Mouse (Mus musculus) ES-E14 (cell line): ENCODE data around the gene Tax1bp3. TPM values are rescaled to one million over a fixed set of nuclear protein-coding genes. Genes with fewer than 3 reads are reported as not detected.

Experiments
- DNase-seq: peaks from one replicate; pipeline ENCODE4 v3.0.0-alpha.2; 2013; ENCODE audit warnings: low read depth, low spot score
- H3K27ac ChIP-seq: 2 replicates; pipeline ENCODE4 v1.5.1; 2012; ENCODE audit warnings: low read depth, mild to moderate bottlenecking, low read length, moderate library complexity, mixed read lengths; ENCODE audit not compliant: poor library complexity, insufficient read depth, severe bottlenecking
- H3K36me3 ChIP-seq: 2 replicates; pipeline ENCODE4 v1.6.1; 2012; ENCODE audit warnings: mild to moderate bottlenecking, low read length, moderate library complexity, mixed read lengths; ENCODE audit not compliant: control insufficient read depth, poor library complexity, insufficient read depth, severe bottlenecking
- H3K4me1 ChIP-seq, 2 experiments: fragments of 150-350 bp in 1 of 2; sonication (generic) in 1 of 2; 2 replicates each; pipeline ENCODE4 v1.6.1; 2012; ENCODE audit warnings: low read length in 2 of 2, mild to moderate bottlenecking in 1 of 2, mixed read lengths in 1 of 2; ENCODE audit not compliant: control insufficient read depth in 2 of 2, insufficient read depth in 2 of 2, poor library complexity in 1 of 2
- H3K4me3 ChIP-seq, 2 experiments: fragments of 150-350 bp in 1 of 2; sonication (generic) in 1 of 2; 2 replicates each; pipeline ENCODE4 v1.5.1; 2012; ENCODE audit warnings: low read length in 2 of 2, low read depth in 1 of 2, mild to moderate bottlenecking in 1 of 2, mixed read lengths in 1 of 2; ENCODE audit not compliant: insufficient read depth in 1 of 2, poor library complexity in 1 of 2, severe bottlenecking in 1 of 2
- H3K9ac ChIP-seq: 2 replicates; pipeline ENCODE4 v1.6.1; 2012; ENCODE audit warnings: low read depth, mild to moderate bottlenecking, low read length, mixed read lengths; ENCODE audit not compliant: poor library complexity, insufficient read depth, severe bottlenecking
- H3K9me3 ChIP-seq: fragments of 150-350 bp; sonication (generic); 2 replicates; pipeline ENCODE4 v1.6.1; 2012; ENCODE audit warnings: low read depth, mild to moderate bottlenecking, low read length; ENCODE audit not compliant: control insufficient read depth, insufficient read depth
- CHD2 ChIP-seq: IDR thresholded peaks from 2 replicates; pipeline ENCODE4 v1.6.1; 2014; ENCODE audit warnings: mild to moderate bottlenecking, low read depth, low read length, inconsistent platforms
- HCFC1 ChIP-seq: IDR thresholded peaks from 2 replicates; pipeline ENCODE4 v1.6.1; 2012; ENCODE audit warnings: low read length, inconsistent platforms, borderline replicate concordance; ENCODE audit not compliant: insufficient read depth
- MAFK ChIP-seq: IDR thresholded peaks from 2 replicates; pipeline ENCODE4 v1.6.1; 2014; ENCODE audit warnings: mild to moderate bottlenecking, low read depth, low read length, inconsistent platforms; ENCODE audit not compliant: insufficient read depth
- ZC3H11A ChIP-seq: IDR thresholded peaks from 2 replicates; pipeline ENCODE4 v1.6.1; 2012; ENCODE audit warnings: low read depth, mild to moderate bottlenecking, inconsistent platforms, low read length, borderline replicate concordance
- ZNF384 ChIP-seq: IDR thresholded peaks from 2 replicates; pipeline ENCODE4 v1.6.1; 2012; ENCODE audit warnings: low read depth, low read length, inconsistent platforms
- in situ Hi-C, 2 experiments: fragments of 600-800 bp; cut with MboI; formaldehyde crosslinking; loops; one replicate each; pipeline ENCODE4 v1.15.1; 2025; ENCODE audit warnings: low sequenced_read_pairs in 2 of 2, inconsistent platforms in 1 of 2; ENCODE audit not compliant: unreplicated experiment in 2 of 2
- total RNA-seq: library from RNA; depleted of rRNA; stranded (reverse); fragments of 300-350 nt; gene quantifications from 2 replicates; pipeline ENCODE4 v1.2.3, GENCODE M21; 2012

Gene Tax1bp3
- total RNA-seq, 1 experiment = 55.0 TPM

DNA sequence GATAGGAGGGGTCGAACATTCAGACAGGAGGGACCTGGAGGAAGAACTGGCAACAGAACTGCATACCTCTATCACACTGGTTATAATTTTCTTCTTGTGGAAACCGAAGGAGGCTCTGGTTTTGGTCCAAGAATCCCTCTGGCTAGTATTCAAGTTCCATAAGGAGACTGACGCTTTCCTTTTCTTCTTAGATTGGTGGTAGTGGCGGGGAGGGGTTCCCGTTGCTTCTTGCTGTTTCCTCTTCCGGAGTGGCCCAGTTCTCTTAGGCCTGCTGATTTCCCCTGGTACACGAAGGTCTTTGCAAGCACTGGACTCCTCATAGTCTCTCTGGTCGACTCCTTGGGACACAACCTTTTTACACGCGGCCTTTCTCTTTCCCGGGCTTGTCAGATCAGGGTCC, 39.8 kb upstream of the Tax1bp3 start:
- no peak for DNase-seq
- in situ Hi-C loops = no loop called here
- no peaks in the 10 kb centered on the region for H3K9me3 ChIP-seq
- H3K27ac ChIP-seq = no peak overlapping the region
- H3K9ac ChIP-seq = peak overlapping the region; percentile 98
- peak overlapping the region; percentile 78 to 97 for H3K4me3 ChIP-seq
- H3K36me3 ChIP-seq = peaks cover 17% of the 10 kb centered on the region
- no peak for TF ChIP-seq HCFC1
- TF ChIP-seq ZNF384 = no peak
- TF ChIP-seq CHD2 = no peak
- TF ChIP-seq ZC3H11A = no peak
- TF ChIP-seq MAFK = no peak
- peaks cover 1 to 19% of the 10 kb centered on the region in 2 experiments; a peak in 2 of 4 replicates for H3K4me1 ChIP-seq

DNA sequence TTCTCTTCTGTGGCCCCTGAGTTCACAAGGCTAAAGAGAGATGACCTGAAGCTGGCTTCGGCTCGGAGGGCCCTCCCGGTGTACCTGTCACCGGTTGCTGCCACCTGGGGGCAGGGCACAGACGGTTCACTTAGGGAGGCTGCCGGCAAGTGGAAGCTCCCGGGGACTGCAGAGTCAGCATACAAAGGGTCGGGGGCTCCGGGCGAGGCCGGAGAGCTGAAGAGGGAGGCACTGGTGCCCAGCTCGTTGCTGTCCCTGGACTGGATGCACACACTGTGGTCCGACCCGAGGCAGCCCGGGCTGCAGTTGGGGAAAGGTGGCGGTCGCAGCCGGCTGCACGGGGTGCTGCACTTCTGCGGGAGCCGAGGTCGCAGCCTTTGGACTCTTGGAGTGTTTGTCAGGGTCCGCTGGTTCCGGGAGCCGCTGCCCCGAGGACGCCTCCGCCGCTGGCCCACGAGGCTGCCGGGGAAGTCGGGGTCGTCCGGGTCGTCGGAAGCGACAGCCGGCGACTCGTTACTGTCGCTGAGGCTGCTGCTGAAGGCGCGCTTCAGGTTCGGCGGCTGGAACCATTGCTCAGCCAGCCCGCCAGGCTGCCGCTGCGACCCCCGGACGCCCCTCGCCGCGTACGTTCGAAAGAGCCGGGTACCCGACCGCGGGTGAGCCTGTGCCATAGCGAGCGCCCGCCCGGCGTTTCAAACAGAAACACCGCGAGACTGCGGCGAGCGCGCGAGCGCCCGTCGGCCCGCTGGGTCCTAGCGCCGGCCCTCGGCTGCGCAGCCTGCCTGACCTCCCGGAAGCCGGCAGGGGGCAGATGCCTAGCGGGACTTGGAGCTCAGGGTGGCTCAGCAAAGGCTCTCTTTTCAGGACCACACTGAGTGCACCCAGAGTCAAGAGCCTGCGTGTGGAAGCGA, 39.0 kb upstream of the Tax1bp3 start, which contains the start of gene Haspin:
Gene Haspin, minus strand, starts transcription at position 704 of the 911 bp plus-strand sequence.
- Histone ChIP-seq H3K4me3 (peak within 1 kb of the TSS; percentile 78 to 97), H3K4me1 (peaks cover 1 to 19% of the 10 kb centered on the region in 2 experiments; a peak in 2 of 4 replicates), H3K27ac (no peak within 1 kb of the TSS), H3K9ac (peak within 1 kb of the TSS; percentile 98), H3K9me3 (no peaks in the 10 kb centered on the region), H3K36me3 (peaks cover 13% of the 10 kb centered on the region)
- DNase-seq = peak; percentile 86
- in situ Hi-C loops = no loop called here
- TF ChIP-seq MAFK = peak; percentile 78
- peak; percentile 81 for TF ChIP-seq HCFC1
- TF ChIP-seq ZNF384 = no peak
- peak; percentile 99 for TF ChIP-seq CHD2
- TF ChIP-seq ZC3H11A = no peak

DNA sequence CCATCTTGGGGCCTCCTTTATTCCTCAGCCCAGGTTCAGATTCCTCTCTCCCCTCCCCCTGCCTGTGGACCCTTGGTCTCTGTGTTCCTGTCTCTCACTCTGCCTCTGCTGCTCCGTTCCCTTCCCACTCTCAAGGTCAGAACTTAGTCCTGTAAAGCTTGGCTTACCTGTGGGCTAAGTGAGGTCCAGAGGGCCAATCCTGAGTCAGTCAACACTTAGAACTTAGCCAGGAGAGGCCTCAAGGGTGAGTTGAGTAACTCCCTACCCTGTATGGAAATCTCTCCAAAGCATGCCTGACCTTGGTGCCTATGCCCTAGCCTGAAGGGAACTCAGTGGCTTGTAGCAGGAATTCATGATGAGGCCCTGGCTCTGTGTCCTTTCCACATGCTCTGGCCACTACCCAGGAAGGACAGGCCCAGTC, 32.6 kb upstream of the Tax1bp3 start:
- Histone ChIP-seq H3K4me3 (no peak overlapping the region), H3K27ac (no peak overlapping the region), H3K4me1 (peaks cover 6 to 28% of the 10 kb centered on the region in 2 experiments), H3K9me3 (no peaks in the 10 kb centered on the region), H3K9ac (no peak overlapping the region), H3K36me3 (no peaks in the 10 kb centered on the region)
- in situ Hi-C loops = no loop called here
- DNase-seq = no peak
- TF ChIP-seq CHD2 (no peak), MAFK (no peak), HCFC1 (no peak), ZNF384 (no peak), ZC3H11A (no peak)

DNA sequence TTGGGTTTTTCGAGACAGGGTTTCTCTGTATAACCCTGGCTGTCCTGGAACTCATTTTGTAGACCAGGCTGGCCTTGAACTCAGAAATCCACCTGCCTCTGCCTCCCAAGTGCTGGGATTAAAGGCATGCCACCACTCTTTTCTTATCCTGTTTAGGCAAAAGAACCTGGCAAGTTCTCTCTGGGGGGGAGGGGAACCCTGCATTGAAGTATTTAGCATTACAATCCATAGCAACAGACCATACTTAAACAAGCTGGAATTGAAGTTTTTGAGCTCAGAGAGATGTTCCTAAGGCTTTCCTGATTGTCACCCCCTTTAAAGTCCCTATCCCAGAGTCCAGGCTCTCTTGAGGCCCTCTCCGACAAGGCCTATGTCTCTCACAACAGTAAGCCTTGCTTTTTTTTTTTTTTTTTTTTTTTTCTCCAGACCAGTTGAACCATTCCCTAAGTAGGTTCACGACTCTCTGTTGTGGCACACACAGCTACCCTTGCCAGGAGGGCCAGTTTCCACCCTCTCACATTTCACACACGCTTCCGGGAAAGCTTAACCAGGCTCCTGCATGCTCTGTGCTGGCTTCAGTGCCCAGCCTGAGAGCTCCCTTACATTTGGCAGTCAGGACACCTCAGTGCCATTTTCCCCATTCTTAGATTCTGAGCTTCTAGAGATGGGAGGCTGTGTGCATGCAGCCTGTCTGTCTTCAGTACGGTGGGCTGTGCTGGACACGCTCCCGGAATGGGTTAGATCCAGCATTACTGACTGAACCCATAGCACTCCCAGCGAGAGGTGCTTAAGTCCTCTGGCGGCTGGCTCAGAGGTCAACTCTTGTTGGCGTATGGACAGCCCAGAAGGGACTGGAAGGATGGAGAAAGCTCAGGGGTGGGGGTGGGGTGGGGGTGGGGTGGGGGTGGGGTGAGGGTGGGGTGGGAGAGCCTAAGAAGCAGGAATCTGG, 30.6 kb upstream of the Tax1bp3 start:
- H3K9ac ChIP-seq = peak overlapping the region; percentile 38; the same call in 1 of the 2 replicates
- peak overlapping the region; percentile 95 for H3K27ac ChIP-seq
- H3K4me1 ChIP-seq = peaks cover 6 to 25% of the 10 kb centered on the region in 2 experiments
- TF ChIP-seq ZNF384 = peak; percentile 69
- no peak for TF ChIP-seq CHD2
- TF ChIP-seq MAFK = no peak
- DNase-seq = no peak
- no peaks in the 10 kb centered on the region for H3K36me3 ChIP-seq
- H3K4me3 ChIP-seq = peak overlapping the region; percentile 14 to 48; a peak in 3 of 4 replicates
- in situ Hi-C loops = no loop called here
- no peaks in the 10 kb centered on the region for H3K9me3 ChIP-seq
